Mouse (Mus musculus): ENCODE measurements around the gene Cpne1. TPM values are rescaled to one million over a fixed set of nuclear protein-coding genes. Genes with fewer than 3 reads are reported as not detected.

Cpne1 gene
- polyA plus RNA-seq, 1 experiment, result 51.2 TPM

DNA sequence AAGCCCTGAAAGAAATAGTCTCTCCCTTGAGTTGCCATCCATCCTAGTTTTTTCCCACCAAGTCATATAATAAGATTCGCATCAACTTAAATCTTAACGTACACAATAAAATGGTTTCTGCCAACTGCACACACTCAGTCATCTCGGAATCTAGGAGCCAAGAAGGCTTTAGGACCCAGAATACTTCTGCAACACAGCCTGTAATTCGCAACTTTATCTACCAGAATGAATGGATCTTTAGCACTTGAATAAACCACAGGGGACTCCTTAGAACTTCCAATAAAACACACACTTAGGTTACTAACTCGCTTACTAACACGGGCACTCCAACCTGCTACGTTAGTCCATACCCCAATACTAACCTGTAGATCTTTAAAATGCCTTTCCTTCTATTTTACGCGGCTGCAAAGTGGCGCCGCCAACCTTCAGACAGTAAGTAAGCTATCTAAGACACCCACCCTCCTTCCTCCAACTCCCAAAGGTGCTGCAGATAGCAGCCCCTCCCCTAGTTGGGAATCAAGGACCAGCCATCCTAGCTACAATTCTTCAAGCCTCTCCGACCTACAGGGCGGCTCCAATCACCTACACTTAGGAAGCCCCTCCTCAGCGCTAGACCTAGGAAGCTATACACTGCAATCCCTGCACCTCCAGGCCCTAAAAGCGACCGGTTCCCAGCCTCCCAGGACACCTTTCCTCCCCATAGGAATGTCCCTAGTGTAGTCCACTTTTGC is 973 bp downstream of the Cpne1 start:
- Histone ChIP-seq H3K27ac (ENCODE audit: insufficient read depth, low read depth, low read length) (peak overlapping the region; percentile 6; the same call in 1 of the 2 replicates), H3K27me3 (ENCODE audit: control insufficient read depth, insufficient read depth, low read length) (no peaks in the 10 kb centered on the region), H3K4me3 (ENCODE audit: low read depth, low read length) (peak overlapping the region; percentile 91), H3K36me3 (ENCODE audit: control insufficient read depth, insufficient read depth, low read length) (peaks cover 2% of the 10 kb centered on the region), H3K4me1 (ENCODE audit: control insufficient read depth, insufficient read depth, insufficient read length, low read length) (0 out of 2 replicates have a peak, but pooled peaks cover 2% of the 10 kb centered on the region)
- under 1% methylated on average over 16 of the region's 16 CpGs for WGBS
- TF ChIP-seq POLR2A (IDR thresholded peaks at IDR 0.05; ENCODE audit: low read depth, low read length) (no peak), CTCF (IDR thresholded peaks at IDR 0.05; ENCODE audit: extremely low read depth, insufficient read length, insufficient replicate concordance, low read depth, low read length) (no peak)

DNA sequence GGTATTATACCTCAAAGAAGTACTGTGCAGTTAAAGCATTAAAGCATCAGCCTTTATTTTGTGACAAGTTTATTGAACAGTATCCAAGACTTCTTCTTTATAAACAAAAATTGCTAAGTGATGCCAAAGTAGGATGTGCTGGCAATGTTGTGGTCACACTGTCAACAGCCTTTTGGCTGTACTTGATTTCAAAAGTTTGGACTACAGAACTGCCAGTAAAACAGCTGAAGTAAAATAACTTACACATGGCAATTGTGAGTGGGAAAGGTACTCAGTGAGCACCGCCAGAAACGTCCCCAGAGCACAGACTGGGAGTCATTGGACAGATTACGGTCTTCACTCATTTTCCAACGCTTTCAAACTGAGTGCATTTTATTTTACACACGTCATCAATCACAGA is 19.8 kb downstream of the Cpne1 start:
- no peak overlapping the region for H3K4me3 ChIP-seq (ENCODE audit: low read depth, low read length)
- H3K27ac ChIP-seq (ENCODE audit: insufficient read depth, low read depth, low read length), result no peak overlapping the region
- H3K4me1 ChIP-seq (ENCODE audit: control insufficient read depth, insufficient read depth, insufficient read length, low read length), result no peaks in the 10 kb centered on the region
- H3K27me3 ChIP-seq (ENCODE audit: control insufficient read depth, insufficient read depth, low read length), result no peaks in the 10 kb centered on the region
- 69% methylated on average over 5 of the region's 5 CpGs for WGBS
- TF ChIP-seq POLR2A (IDR thresholded peaks at IDR 0.05; ENCODE audit: low read depth, low read length), result no peak
- H3K36me3 ChIP-seq (ENCODE audit: control insufficient read depth, insufficient read depth, low read length), result peaks cover 26% of the 10 kb centered on the region

DNA sequence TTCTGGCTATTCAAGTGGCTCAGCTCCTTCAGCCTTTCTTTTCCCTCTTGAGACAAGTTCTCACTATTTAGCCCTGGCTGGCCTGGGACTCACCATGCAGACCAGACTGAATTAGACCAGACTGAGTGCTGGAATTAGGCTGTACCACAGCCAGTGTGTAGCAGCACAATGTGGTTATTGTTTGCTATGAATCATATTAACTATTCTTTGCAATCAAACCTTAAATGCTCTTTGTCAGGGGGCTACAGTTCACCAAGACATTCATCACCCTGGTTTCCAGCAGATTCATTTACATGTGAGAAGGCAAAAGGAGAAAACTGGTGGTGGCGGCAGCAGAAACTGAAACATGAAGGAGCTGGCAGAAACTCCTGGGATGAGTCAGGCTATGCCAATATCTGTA is 22.0 kb downstream of the Cpne1 start:
- TF ChIP-seq CTCF (IDR thresholded peaks at IDR 0.05; ENCODE audit: extremely low read depth, insufficient read length, insufficient replicate concordance, low read depth, low read length), result no peak
- no peak for TF ChIP-seq POLR2A (IDR thresholded peaks at IDR 0.05; ENCODE audit: low read depth, low read length)
- 88% methylated on average over 1 of the region's 1 CpGs for WGBS
- no peak overlapping the region for H3K27ac ChIP-seq (ENCODE audit: insufficient read depth, low read depth, low read length)
- H3K4me1 ChIP-seq (ENCODE audit: control insufficient read depth, insufficient read depth, insufficient read length, low read length), result no peaks in the 10 kb centered on the region
- no peak overlapping the region for H3K4me3 ChIP-seq (ENCODE audit: low read depth, low read length)
- H3K36me3 ChIP-seq (ENCODE audit: control insufficient read depth, insufficient read depth, low read length), result peaks cover 10% of the 10 kb centered on the region
- no peaks in the 10 kb centered on the region for H3K27me3 ChIP-seq (ENCODE audit: control insufficient read depth, insufficient read depth, low read length)

DNA sequence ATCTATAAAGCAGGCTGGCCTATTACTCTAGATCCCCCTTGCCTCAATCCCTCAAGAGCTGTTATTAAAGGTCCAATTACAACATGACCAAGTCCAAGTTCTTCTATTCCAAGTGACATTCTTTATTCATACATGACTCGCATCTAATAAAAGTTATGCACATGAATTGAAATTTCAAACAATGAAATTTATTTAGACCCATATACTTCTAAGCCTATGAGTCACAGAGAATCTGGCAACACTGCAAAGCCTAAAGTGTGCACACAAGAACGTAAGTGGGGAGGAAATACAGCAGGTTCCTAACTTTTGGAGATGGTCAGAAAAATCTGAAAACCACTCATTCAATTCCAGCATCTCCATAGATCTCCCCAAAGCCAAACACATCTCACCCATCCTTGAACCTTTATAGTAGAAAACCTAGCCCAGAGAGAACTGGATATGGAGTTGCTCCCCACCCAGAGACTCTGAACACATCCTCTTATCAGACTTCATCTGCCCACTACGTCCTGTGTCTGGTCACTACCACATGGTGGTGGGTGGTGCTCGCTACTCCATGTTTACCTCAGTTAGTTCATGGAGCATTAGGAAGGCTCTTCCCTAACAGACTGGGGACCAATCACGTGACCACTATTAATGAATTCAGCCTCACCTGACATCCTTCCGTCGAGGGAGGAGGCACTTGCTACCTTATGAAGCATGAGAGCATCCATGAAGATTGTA is 24.2 kb downstream of the Cpne1 start:
- Histone ChIP-seq H3K27ac (ENCODE audit: insufficient read depth, low read depth, low read length) (no peak overlapping the region), H3K36me3 (ENCODE audit: control insufficient read depth, insufficient read depth, low read length) (peaks cover 7% of the 10 kb centered on the region), H3K27me3 (ENCODE audit: control insufficient read depth, insufficient read depth, low read length) (no peaks in the 10 kb centered on the region), H3K4me3 (ENCODE audit: low read depth, low read length) (no peak overlapping the region), H3K4me1 (ENCODE audit: control insufficient read depth, insufficient read depth, insufficient read length, low read length) (no peaks in the 10 kb centered on the region)
- TF ChIP-seq CTCF (IDR thresholded peaks at IDR 0.05; ENCODE audit: extremely low read depth, insufficient read length, insufficient replicate concordance, low read depth, low read length) (no peak), POLR2A (IDR thresholded peaks at IDR 0.05; ENCODE audit: low read depth, low read length) (no peak)
- WGBS, result 80% methylated on average over 7 of the region's 7 CpGs

DNA sequence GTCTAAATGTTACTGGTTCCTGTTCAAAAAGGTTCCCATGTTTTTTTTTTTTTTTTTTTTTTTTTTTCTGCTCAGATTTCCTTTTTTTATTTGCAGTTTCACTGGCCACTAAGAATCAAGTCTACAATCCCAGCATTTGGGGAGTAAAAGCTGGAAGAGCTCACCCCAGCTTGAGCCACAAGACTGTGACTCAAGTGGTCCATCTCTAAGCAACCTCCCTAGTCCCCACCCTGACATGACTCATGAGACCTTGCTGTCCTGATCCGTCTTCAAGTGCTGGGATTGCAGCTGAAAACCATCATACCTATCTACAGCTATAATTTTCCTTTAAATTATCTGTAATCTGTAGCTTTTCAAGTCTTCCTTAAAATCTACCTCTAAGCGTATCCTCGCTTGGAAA is 27.2 kb downstream of the Cpne1 start:
- H3K27ac ChIP-seq (ENCODE audit: insufficient read depth, low read depth, low read length), result no peak overlapping the region
- H3K27me3 ChIP-seq (ENCODE audit: control insufficient read depth, insufficient read depth, low read length), result no peaks in the 10 kb centered on the region
- WGBS, result 83% methylated on average over 3 of the region's 3 CpGs
- H3K36me3 ChIP-seq (ENCODE audit: control insufficient read depth, insufficient read depth, low read length), result 0 out of 2 replicates have a peak, but pooled peaks cover under 1% of the 10 kb centered on the region
- H3K4me1 ChIP-seq (ENCODE audit: control insufficient read depth, insufficient read depth, insufficient read length, low read length), result no peaks in the 10 kb centered on the region
- TF ChIP-seq POLR2A (IDR thresholded peaks at IDR 0.05; ENCODE audit: low read depth, low read length), result no peak
- no peak for TF ChIP-seq CTCF (IDR thresholded peaks at IDR 0.05; ENCODE audit: extremely low read depth, insufficient read length, insufficient replicate concordance, low read depth, low read length)
- H3K4me3 ChIP-seq (ENCODE audit: low read depth, low read length), result no peak overlapping the region

DNA sequence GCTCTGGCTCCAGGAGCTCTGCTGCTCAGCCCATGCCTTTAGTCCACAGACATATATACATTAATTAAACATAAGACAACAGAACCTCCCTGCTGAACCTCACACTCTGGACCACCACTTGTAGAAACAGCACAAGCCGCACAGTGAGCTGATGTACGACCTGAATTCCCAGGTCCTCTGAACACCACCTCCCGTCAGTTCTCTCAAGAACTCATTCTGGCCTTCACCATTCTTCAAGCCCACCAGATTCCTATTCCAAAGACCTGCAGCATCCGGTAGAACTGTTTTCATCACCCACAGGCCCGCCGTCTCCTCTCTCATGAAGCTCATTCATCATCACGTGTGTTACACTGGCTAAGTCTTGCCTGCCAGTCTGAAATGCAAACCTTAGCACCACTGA is 31.4 kb downstream of the Cpne1 start:
- TF ChIP-seq POLR2A (IDR thresholded peaks at IDR 0.05; ENCODE audit: low read depth, low read length), result no peak
- TF ChIP-seq CTCF (IDR thresholded peaks at IDR 0.05; ENCODE audit: extremely low read depth, insufficient read length, insufficient replicate concordance, low read depth, low read length), result no peak
- Histone ChIP-seq H3K27ac (ENCODE audit: insufficient read depth, low read depth, low read length) (no peak overlapping the region), H3K4me1 (ENCODE audit: control insufficient read depth, insufficient read depth, insufficient read length, low read length) (no peaks in the 10 kb centered on the region), H3K4me3 (ENCODE audit: low read depth, low read length) (no peak overlapping the region), H3K27me3 (ENCODE audit: control insufficient read depth, insufficient read depth, low read length) (no peaks in the 10 kb centered on the region), H3K36me3 (ENCODE audit: control insufficient read depth, insufficient read depth, low read length) (peaks cover 36% of the 10 kb centered on the region)
- 85% methylated on average over 7 of the region's 7 CpGs for WGBS

DNA sequence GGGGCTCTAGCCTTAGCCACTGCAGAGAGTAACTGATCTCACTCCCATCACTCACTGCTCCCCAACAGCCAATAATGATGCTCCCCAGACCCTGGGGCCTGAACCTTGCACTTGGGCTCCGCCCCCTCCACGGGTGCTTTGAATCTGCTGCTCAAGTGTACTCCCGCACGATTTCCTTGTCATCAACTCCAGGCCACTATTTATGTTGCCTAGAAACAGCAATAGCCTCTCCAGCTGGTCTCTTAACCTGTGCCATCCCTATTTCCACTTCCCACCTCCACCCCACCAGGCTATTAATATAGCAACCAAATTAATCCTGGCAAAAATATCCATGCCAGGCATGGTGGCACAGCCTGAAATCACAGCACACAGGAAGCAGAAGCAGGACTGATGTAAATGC is 32.1 kb downstream of the Cpne1 start:
- H3K4me1 ChIP-seq (ENCODE audit: control insufficient read depth, insufficient read depth, insufficient read length, low read length), result no peaks in the 10 kb centered on the region
- H3K36me3 ChIP-seq (ENCODE audit: control insufficient read depth, insufficient read depth, low read length), result peaks cover 42% of the 10 kb centered on the region
- no peaks in the 10 kb centered on the region for H3K27me3 ChIP-seq (ENCODE audit: control insufficient read depth, insufficient read depth, low read length)
- no peak overlapping the region for H3K27ac ChIP-seq (ENCODE audit: insufficient read depth, low read depth, low read length)
- TF ChIP-seq CTCF (IDR thresholded peaks at IDR 0.05; ENCODE audit: extremely low read depth, insufficient read length, insufficient replicate concordance, low read depth, low read length) (no peak), POLR2A (IDR thresholded peaks at IDR 0.05; ENCODE audit: low read depth, low read length) (no peak)
- H3K4me3 ChIP-seq (ENCODE audit: low read depth, low read length), result no peak overlapping the region
- WGBS, result 27% methylated on average over 4 of the region's 4 CpGs

Measured in small intestine, adult 2 months (tissue).